Mouse (Mus musculus) myocyte (in vitro differentiated cells): ENCODE results near the gene Olfr239.

Experiments
- CEBPB ChIP-seq: IDR thresholded peaks from 2 replicates; pipeline ENCODE4 v1.6.1; 2011; ENCODE audit warnings: mild to moderate bottlenecking, moderate library complexity; ENCODE audit not compliant: poor library complexity, insufficient read depth, severe bottlenecking
- E2F4 ChIP-seq: IDR thresholded peaks from one replicate; pipeline ENCODE4 v1.6.1; 2011; ENCODE audit warnings: mild to moderate bottlenecking, control low read depth, moderate library complexity; ENCODE audit not compliant: insufficient read depth
- MAX ChIP-seq: IDR thresholded peaks from one replicate; pipeline ENCODE4 v1.6.1; 2011; ENCODE audit warnings: low read depth, mild to moderate bottlenecking, control low read depth
- MYOD1 ChIP-seq, 3 experiments: IDR thresholded peaks; one replicate each; pipeline ENCODE4 v1.6.1; 2011; ENCODE audit warnings: control low read depth in 2 of 3, low read depth in 2 of 3, mild to moderate bottlenecking in 2 of 3, moderate library complexity in 1 of 3; ENCODE audit not compliant: insufficient read length in 2 of 3, control insufficient read depth in 1 of 3
- MYOG ChIP-seq, 3 experiments: IDR thresholded peaks; one replicate each; pipeline ENCODE4 v1.6.1; 2011; ENCODE audit warnings: control low read depth in 2 of 3, low read depth in 2 of 3, mild to moderate bottlenecking in 2 of 3; ENCODE audit not compliant: insufficient read length in 2 of 3, control insufficient read depth in 1 of 3, insufficient read depth in 1 of 3
- POLR2A ChIP-seq: IDR thresholded peaks from one replicate; pipeline ENCODE4 v1.6.1; 2011; ENCODE audit warnings: low read depth, mild to moderate bottlenecking, control low read depth, moderate library complexity; ENCODE audit not compliant: insufficient read length
- POLR2AphosphoS2 ChIP-seq: IDR thresholded peaks from one replicate; pipeline ENCODE4 v1.6.1; 2011; ENCODE audit warnings: low read depth, control low read depth; ENCODE audit not compliant: insufficient read length
- REST ChIP-seq: IDR thresholded peaks from one replicate; pipeline ENCODE4 v1.6.1; 2011; ENCODE audit warnings: mild to moderate bottlenecking, control low read depth, moderate library complexity; ENCODE audit not compliant: insufficient read depth, insufficient read length
- TCF12 ChIP-seq: IDR thresholded peaks from one replicate; pipeline ENCODE4 v1.6.1; 2011; ENCODE audit warnings: mild to moderate bottlenecking, control low read depth; ENCODE audit not compliant: poor library complexity, insufficient read depth, severe bottlenecking
- TCF3 ChIP-seq: IDR thresholded peaks from one replicate; pipeline ENCODE4 v1.6.1; 2011; ENCODE audit warnings: low read depth, control low read depth; ENCODE audit not compliant: insufficient read length
- USF1 ChIP-seq: IDR thresholded peaks from one replicate; pipeline ENCODE4 v1.6.1; 2011; ENCODE audit warnings: low read depth, mild to moderate bottlenecking, control low read depth, moderate library complexity

DNA sequence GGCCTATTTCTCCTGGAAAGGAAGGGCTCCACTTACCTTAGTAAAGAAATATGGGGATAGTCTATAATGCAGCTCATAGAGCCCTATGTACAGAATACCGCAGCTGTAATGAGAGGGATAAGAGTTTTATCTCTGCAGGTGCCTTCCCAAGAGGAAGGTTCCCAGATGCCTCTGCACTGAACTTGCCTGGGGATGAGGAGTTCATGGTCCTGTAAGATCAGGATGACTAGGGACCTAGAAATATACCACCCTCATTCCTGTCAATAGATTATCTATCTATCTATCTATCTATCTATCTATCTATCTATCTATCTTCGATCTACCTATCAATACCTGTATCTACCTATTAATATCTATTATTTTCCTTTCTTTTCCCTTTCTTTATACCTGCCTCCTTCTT lies 30.5 kb downstream of the Olfr239 start, which contains the start of gene Olfr1564:
- TF ChIP-seq USF1 (no peak), POLR2A (no peak), REST (no peak), MAX (no peak), POLR2AphosphoS2 (no peak), MYOG (IDR thresholded peaks at IDR 0.05; ENCODE audit: control insufficient read depth in 1 of 3, insufficient read depth in 1 of 3, insufficient read length in 2 of 3, low read depth in 2 of 3) (no peak), CEBPB (no peak), MYOD1 (IDR thresholded peaks at IDR 0.05; ENCODE audit: control insufficient read depth in 1 of 3, insufficient read length in 2 of 3, low read depth in 2 of 3) (no peak), E2F4 (no peak), TCF3 (no peak), TCF12 (no peak)
